Mouse (Mus musculus): ENCODE data around the gene Erp27.

The Erp27 gene

GRCm38 (mm10) chr6:136938331-136939126, 16.5 kb upstream of the Erp27 start:
- DNase-seq, result peak in 1 of 2 experiments; percentile 45

DNA sequence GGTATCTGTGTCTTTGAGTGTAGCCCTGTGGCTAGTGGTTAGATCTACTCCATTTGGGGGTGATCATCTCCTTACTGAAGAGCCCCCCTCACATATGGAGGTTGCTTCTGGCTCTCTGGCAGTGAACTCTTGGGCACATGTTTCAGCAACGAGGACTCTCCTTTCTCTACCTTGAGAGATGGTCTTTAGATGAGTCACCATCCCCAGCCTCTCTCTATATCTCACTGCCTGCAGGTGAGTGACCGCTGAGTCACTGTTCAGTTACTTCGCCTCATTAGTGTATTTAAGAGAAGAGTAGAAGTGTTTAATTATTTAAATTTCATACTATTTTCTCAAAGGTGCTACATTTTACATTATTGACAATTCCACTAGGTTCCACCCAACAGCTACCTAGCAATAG, 15.1 kb upstream of the Erp27 start:
- DNase-seq, result no peak

DNA sequence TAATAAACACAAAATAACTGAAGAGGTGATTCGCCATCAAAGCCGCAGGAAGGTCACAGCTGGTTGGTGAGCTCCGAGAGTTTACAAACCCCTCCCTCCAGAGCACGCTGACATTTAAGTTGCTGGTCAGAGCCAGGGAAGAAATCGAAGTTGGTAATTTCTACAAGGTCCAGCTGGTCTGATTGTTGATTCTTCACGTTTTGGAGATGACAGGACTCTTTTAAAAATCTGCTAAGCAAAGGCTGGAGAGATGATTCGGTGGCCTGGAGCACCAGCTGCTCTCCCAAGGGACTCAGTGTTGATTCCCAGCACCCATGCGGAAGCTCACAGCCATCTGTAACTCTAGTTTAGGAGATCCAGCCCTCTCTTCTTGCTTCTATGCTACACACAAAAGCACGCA, 14.4 kb upstream of the Erp27 start:
- no peak for DNase-seq

- DNase-seq, result no peak
These were observed 13.3 kb upstream of the Erp27 start for GRCm38 (mm10) chr6:136935233-136935632.

- no peak for DNase-seq
These were observed 12.1 kb upstream of the Erp27 start for GRCm38 (mm10) chr6:136934068-136934467.

GRCm38 (mm10) chr6:136931246-136931645, 9.3 kb upstream of the Erp27 start:
- no peak for DNase-seq

- DNase-seq, result peak; percentile 78 to 81
These were observed 8.7 kb upstream of the Erp27 start for GRCm38 (mm10) chr6:136930677-136931076.

DNA sequence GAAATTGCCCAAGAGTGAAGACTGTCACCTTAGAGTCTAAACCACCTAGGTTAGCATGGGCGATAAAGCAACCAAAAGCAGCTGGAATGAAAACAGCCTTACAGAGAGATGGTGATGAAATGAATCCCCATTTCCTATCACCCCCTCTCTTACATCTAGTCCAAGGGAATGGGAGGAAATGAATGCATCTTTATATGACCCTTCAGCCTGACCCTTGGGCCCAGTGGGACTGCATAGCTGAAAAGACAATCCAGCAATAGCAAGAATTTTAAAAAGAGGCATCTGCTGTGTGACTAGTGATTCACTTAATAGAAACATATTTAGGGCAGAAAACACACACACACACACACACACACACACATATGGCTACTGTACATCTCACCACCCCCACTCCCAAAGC, 5.6 kb upstream of the Erp27 start:
- DNase-seq, result no peak

- no peak for DNase-seq
These were observed 3.1 kb upstream of the Erp27 start for GRCm38 (mm10) chr6:136925049-136925448.

GRCm38 (mm10) chr6:136923532-136923931, 1.6 kb upstream of the Erp27 start, which contains the start of gene Pde6h:
Gene Pde6h, plus strand, starts transcription at chr6:136923832.
- no peak for DNase-seq

- DNase-seq, result no peak
These were observed 891 bp upstream of the Erp27 start for GRCm38 (mm10) chr6:136922871-136923270.

DNA sequence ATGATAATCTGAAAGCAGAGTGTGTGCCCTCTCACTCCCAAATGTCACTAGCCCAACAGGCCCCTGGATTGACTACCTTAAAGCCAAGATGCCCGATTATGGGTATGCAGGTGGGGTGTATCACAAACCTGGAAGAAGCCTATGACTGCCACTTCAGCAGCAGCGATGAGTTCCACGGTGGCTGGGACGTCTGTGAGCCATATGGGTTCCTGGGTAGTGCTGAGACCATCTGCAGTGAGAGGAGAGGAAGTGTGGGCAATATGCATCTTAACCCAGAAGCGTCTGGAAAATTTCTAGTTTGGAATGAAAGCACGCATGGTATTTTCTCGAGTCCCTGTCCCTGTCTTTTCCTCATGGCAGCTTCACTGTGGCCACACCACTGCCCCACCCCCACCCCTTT, 379 bp downstream of the Erp27 start:
- DNase-seq, result no peak

- DNase-seq, result peak; percentile 80 to 83
These were observed 1.4 kb downstream of the Erp27 start for GRCm38 (mm10) chr6:136920320-136921257.

GRCm38 (mm10) chr6:136917885-136918284, 4.1 kb downstream of the Erp27 start:
- no peak for DNase-seq

DNA sequence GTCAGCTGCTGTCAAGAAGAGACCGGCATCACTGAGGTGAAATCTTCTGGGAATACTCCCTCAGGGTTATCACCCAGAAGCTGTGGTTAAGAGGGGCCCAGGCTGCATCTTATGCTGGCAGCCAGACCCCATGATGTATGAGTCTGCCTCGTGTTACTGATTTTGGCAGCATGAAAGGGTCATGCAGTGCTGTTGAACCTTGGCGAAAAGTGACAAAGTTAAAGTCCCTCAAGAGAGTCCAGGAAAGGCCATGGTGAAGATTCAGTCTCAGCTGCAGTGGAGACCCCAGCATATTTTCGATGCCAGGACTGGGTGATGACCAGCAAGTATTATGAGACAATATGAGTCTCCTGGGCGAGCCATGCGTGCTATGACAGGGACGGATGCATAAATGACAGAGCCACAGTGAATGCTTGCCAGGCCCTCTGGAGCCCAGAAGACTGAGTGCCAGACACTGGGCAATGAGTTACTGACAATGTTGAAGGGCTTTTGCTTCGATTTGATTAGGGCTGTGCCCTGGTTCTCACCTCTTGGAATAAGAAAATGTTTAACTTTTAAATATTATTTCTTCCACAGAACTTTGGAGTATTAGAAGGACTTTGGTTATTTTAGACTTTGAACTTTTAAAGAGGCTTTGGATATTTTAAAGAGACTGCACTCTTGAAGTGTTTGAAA, 6.1 kb downstream of the Erp27 start:
- no peak for DNase-seq

- DNase-seq, result no peak
These were observed 7.7 kb downstream of the Erp27 start for GRCm38 (mm10) chr6:136914234-136914633.

- DNase-seq, result no peak
These were observed 8.4 kb downstream of the Erp27 start for GRCm38 (mm10) chr6:136913384-136914126.

DNA sequence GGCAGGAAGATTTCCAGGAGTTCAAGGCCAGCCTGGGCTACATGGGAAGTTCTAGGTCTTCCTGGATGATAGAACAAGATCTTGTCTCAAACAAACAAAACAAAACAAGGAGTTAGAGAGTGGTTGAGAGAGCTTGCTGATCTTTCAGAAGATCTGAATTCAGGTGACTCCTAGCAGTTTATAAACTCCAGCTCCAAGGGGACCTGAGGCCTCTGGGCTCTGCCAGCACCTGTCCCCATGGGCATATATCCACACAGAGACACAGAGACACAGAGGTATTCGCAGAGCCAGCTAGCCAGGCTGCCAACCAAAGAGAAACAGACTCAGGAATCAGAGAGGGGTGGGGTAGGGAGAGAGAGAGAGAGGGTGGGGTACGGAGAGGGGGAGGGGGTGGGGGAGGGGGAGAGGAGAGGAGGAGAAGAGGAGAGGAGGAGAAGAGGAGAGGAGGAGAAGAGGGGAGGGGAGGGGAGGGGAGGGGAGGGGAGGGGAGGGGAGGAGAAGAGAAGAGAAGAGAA, 9.2 kb downstream of the Erp27 start:
- DNase-seq, result no peak

DNA sequence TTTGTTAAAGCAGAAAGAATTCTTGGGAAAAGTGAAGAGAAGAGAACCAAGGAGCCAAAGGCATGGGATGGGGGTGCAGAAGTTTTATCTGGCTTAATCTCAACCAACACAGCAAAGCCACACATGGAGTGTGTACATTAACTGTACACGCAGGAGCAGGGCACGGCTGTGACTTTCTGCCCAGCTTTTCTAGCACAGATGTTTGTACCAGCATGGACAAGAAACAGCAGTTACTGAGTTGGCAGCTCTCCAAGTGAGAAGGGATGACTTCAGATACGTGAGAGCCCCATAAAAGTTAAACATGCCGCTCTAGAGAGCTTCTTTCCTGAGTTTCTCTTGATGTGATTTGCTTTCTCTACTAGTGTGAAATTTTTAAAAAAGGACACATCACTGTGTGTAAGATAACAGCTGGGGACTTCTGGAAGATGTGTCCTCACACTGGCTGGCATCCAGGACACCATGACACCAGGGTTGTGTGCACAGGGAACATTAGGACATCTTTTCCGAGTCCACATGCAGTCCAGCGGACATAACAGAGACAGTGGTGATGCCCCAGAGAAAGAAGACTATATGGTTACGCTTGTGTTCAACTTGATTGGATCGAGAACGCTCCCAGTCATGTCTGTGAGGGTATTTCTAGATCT, 11.6 kb downstream of the Erp27 start:
- no peak for DNase-seq

DNA sequence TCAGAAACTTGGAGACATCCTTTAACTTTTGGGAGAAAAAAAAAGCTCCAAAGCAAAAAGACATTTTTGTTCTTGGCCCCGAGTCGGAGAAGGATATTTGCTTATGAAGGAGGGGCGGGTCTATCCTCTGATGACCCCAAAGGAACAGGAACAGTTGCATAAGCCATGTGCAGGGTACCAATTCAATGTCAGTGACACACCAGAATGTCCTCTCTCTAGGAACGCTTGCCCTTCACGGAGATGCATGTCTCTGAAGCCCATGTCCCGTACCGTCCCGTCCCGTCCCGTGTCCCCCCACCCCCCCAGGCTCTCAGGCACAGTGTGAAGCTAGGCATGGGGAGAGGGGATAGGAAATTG, 15.1 kb downstream of the Erp27 start:
- no peak for DNase-seq

DNA sequence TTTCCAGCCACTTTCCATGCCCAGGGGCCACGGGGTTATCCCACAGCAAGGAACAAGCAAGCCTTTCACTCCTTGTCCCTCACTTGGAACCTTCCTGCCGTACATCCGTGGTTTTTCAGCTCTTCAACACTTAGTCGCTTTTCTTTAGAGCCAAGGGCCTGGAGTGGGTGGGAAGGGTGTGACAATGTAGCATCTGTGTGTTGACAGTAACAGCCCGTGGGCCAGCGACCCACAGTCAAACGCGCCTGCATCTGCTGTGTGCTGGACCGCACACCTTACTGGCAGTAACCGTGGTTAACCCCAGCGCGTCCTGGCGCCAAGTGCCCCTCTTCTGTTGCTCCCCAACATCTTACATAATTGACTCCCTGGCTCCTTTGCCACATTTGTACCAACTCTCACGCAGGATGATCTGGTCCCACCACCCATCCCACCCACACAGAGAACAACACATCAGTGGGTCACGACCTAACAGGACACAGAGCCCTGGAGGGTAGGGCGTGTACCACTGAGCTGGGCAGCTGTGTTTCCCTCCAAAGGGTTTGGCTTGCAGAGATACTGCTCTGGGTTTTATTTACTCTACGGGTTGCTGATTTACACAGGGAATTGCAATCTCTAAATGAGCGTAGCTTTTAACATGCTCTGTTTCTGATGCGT, 15.6 kb downstream of the Erp27 start:
- DNase-seq, result no peak
